Mouse (Mus musculus): ENCODE results near the gene Spata6. TPM values are rescaled to one million over a fixed set of nuclear protein-coding genes. Genes with fewer than 3 reads are reported as not detected.

Spata6 gene
- polyA plus RNA-seq, 1 experiment, result 12.9 TPM

DNA sequence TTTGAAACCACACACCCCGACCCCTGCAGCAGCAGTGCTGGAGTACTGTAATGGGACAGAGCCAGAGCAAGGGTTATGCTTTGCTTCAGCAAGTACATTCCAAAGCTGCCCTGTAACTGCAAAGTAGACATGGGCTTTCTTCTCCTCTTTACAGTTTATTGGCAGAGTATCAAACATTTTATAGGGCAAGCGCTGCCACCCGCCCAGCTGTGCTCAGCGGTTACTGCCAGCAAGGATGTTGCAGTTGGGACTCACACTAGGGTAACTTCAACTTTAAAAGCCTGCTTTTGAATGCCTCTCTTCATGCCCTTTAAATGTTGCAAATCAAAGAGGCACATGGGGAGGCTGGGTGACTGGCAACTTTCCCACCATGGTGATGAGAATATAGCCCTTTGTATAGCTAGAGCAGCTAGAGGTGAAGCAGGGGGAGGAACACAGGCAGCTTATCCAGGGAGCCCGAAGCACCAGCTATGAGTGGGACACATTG, 28.7 kb upstream of the Spata6 start:
- no peak for TF ChIP-seq E2F4 (IDR thresholded peaks at IDR 0.05; ENCODE audit: insufficient read depth)
- no peak for TF ChIP-seq POLR2AphosphoS2 (IDR thresholded peaks at IDR 0.05; ENCODE audit: insufficient read length, low read depth)
- TF ChIP-seq POLR2A (IDR thresholded peaks at IDR 0.05; ENCODE audit: insufficient read length, low read depth), result no peak
- no peak for TF ChIP-seq MYOG (IDR thresholded peaks at IDR 0.05; ENCODE audit: control insufficient read depth in 1 of 3, insufficient read depth in 1 of 3, insufficient read length in 2 of 3, low read depth in 2 of 3)
- TF ChIP-seq MYOD1 (IDR thresholded peaks at IDR 0.05; ENCODE audit: control insufficient read depth in 1 of 3, insufficient read length in 2 of 3, low read depth in 2 of 3), result no peak
- no peak for TF ChIP-seq TCF3 (IDR thresholded peaks at IDR 0.05; ENCODE audit: insufficient read length, low read depth)
- TF ChIP-seq TCF12 (IDR thresholded peaks at IDR 0.05; ENCODE audit: insufficient read depth, poor library complexity, severe bottlenecking), result no peak
- no peak for TF ChIP-seq MAX (IDR thresholded peaks at IDR 0.05; ENCODE audit: low read depth)
- no peak for TF ChIP-seq REST (IDR thresholded peaks at IDR 0.05; ENCODE audit: insufficient read depth, insufficient read length)
- TF ChIP-seq CEBPB (IDR thresholded peaks at IDR 0.05; ENCODE audit: insufficient read depth, poor library complexity, severe bottlenecking), result no peak
- TF ChIP-seq USF1 (IDR thresholded peaks at IDR 0.05; ENCODE audit: low read depth), result no peak
- TF ChIP-seq SRF (IDR thresholded peaks at IDR 0.05; ENCODE audit: control insufficient read depth, insufficient read length, low read depth), result no peak
- no peak overlapping the region for H3K4me2 ChIP-seq (ENCODE audit: low read depth)

DNA sequence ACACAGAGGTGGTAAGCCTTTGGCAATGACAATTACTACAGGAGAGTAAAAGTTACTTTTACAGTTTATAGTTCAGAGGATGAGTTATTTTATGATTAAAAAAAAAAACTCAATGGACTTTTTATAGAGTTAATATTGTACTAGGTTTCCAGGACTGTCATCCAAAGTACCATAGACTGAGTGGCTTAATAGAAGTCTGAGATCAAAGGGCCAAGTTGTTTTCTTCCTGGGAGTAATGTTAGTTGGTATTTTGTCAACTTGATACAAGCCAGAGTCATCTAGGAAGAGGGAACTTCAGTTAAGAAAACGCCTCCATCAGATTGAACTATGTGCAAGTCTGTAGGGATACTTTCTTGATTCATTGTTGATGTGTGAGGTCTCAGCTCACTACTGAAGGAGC, 18.4 kb upstream of the Spata6 start:
- no peak overlapping the region for H3K4me3 ChIP-seq
- H3K36me3 ChIP-seq (ENCODE audit: control insufficient read depth, insufficient read depth), result no peaks in the 10 kb centered on the region
- H3K27me3 ChIP-seq (ENCODE audit: control insufficient read depth, insufficient read depth, insufficient read length), result no peaks in the 10 kb centered on the region
- no peak for TF ChIP-seq REST (IDR thresholded peaks at IDR 0.05; ENCODE audit: insufficient read depth, insufficient read length)
- TF ChIP-seq TCF12 (IDR thresholded peaks at IDR 0.05; ENCODE audit: insufficient read depth, poor library complexity, severe bottlenecking), result no peak
- no peak for TF ChIP-seq CEBPB (IDR thresholded peaks at IDR 0.05; ENCODE audit: insufficient read depth, poor library complexity, severe bottlenecking)
- TF ChIP-seq SRF (IDR thresholded peaks at IDR 0.05; ENCODE audit: control insufficient read depth, insufficient read length, low read depth), result no peak
- no peak for TF ChIP-seq POLR2A (IDR thresholded peaks at IDR 0.05; ENCODE audit: insufficient read length, low read depth)
- TF ChIP-seq MYOD1 (IDR thresholded peaks at IDR 0.05; ENCODE audit: control insufficient read depth in 1 of 3, insufficient read length in 2 of 3, low read depth in 2 of 3), result no peak
- no peak for TF ChIP-seq MAX (IDR thresholded peaks at IDR 0.05; ENCODE audit: low read depth)
- TF ChIP-seq POLR2AphosphoS2 (IDR thresholded peaks at IDR 0.05; ENCODE audit: insufficient read length, low read depth), result no peak
- no peak for TF ChIP-seq MYOG (IDR thresholded peaks at IDR 0.05; ENCODE audit: control insufficient read depth in 1 of 3, insufficient read depth in 1 of 3, insufficient read length in 2 of 3, low read depth in 2 of 3)
- TF ChIP-seq USF1 (IDR thresholded peaks at IDR 0.05; ENCODE audit: low read depth), result no peak
- no peak for TF ChIP-seq TCF3 (IDR thresholded peaks at IDR 0.05; ENCODE audit: insufficient read length, low read depth)
- TF ChIP-seq E2F4 (IDR thresholded peaks at IDR 0.05; ENCODE audit: insufficient read depth), result no peak
- no peak overlapping the region for H3K4me2 ChIP-seq (ENCODE audit: low read depth)
- no peak overlapping the region for H3ac ChIP-seq (ENCODE audit: control insufficient read depth, insufficient read length)
- H3K79me2 ChIP-seq (ENCODE audit: control insufficient read depth, insufficient read depth), result no peaks in the 10 kb centered on the region

More for the DNA sequence above, 28.7 kb upstream of the Spata6 start:
- H3K27me3 ChIP-seq (ENCODE audit: control insufficient read depth, insufficient read depth, insufficient read length), result no peaks in the 10 kb centered on the region
- no peaks in the 10 kb centered on the region for H3K36me3 ChIP-seq (ENCODE audit: control insufficient read depth, insufficient read depth)
- no peak overlapping the region for H3K4me3 ChIP-seq
- H3K79me2 ChIP-seq (ENCODE audit: control insufficient read depth, insufficient read depth), result no peaks in the 10 kb centered on the region
- H3ac ChIP-seq (ENCODE audit: control insufficient read depth, insufficient read length), result no peak overlapping the region

DNA sequence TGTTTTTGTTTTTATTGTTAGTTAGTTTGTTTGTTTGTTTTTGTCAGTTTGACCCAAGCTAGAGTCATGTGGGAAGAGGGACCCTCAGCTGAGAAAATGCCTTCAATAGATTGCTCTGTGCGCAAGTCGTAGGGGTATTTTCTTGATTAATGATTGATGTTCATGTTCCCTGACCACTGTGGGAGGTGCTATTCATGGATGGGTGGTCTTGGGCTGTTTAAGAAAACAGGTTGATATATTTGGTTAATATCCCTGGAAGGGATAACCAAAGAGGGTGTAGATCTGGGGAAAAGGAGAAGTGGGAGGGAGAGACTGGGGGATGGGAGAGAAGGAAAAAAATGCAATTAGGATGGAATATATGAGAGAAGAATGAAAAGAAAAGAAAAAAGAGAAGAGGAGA, 15.7 kb upstream of the Spata6 start:
- TF ChIP-seq MYOD1 (IDR thresholded peaks at IDR 0.05; ENCODE audit: control insufficient read depth in 1 of 3, insufficient read length in 2 of 3, low read depth in 2 of 3) (no peak), E2F4 (IDR thresholded peaks at IDR 0.05; ENCODE audit: insufficient read depth) (no peak), CEBPB (IDR thresholded peaks at IDR 0.05; ENCODE audit: insufficient read depth, poor library complexity, severe bottlenecking) (no peak), SRF (IDR thresholded peaks at IDR 0.05; ENCODE audit: control insufficient read depth, insufficient read length, low read depth) (no peak), REST (IDR thresholded peaks at IDR 0.05; ENCODE audit: insufficient read depth, insufficient read length) (no peak), POLR2AphosphoS2 (IDR thresholded peaks at IDR 0.05; ENCODE audit: insufficient read length, low read depth) (no peak), TCF12 (IDR thresholded peaks at IDR 0.05; ENCODE audit: insufficient read depth, poor library complexity, severe bottlenecking) (no peak), MYOG (IDR thresholded peaks at IDR 0.05; ENCODE audit: control insufficient read depth in 1 of 3, insufficient read depth in 1 of 3, insufficient read length in 2 of 3, low read depth in 2 of 3) (no peak), TCF3 (IDR thresholded peaks at IDR 0.05; ENCODE audit: insufficient read length, low read depth) (no peak), POLR2A (IDR thresholded peaks at IDR 0.05; ENCODE audit: insufficient read length, low read depth) (no peak), USF1 (IDR thresholded peaks at IDR 0.05; ENCODE audit: low read depth) (no peak), MAX (IDR thresholded peaks at IDR 0.05; ENCODE audit: low read depth) (no peak)
- no peak overlapping the region for H3K4me3 ChIP-seq
- H3K36me3 ChIP-seq (ENCODE audit: control insufficient read depth, insufficient read depth), result no peaks in the 10 kb centered on the region
- H3K27me3 ChIP-seq (ENCODE audit: control insufficient read depth, insufficient read depth, insufficient read length), result no peaks in the 10 kb centered on the region
- no peak overlapping the region for H3K4me2 ChIP-seq (ENCODE audit: low read depth)
- H3ac ChIP-seq (ENCODE audit: control insufficient read depth, insufficient read length), result no peak overlapping the region
- H3K79me2 ChIP-seq (ENCODE audit: control insufficient read depth, insufficient read depth), result no peaks in the 10 kb centered on the region

DNA sequence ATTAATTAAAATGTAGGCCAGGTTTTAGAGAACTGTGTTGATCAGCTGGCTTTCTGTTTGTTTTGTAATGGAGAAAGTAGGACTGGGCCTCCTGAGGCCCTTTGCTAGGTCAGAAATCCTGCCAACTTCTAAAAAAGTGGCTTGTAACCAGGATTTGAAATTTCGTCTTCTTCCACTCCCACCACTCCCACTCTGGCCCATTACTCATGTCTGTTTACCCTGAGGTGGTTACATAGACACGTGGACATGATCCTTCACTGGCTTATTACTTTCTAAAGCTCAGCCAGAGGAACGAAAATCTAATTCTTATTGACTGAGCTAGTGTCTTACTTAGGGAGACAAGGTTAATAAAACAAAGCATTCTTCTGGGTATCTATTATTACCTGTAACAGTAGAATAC, 14.8 kb upstream of the Spata6 start:
- TF ChIP-seq MYOG (IDR thresholded peaks at IDR 0.05; ENCODE audit: control insufficient read depth in 1 of 3, insufficient read depth in 1 of 3, insufficient read length in 2 of 3, low read depth in 2 of 3) (no peak), TCF12 (IDR thresholded peaks at IDR 0.05; ENCODE audit: insufficient read depth, poor library complexity, severe bottlenecking) (no peak), MAX (IDR thresholded peaks at IDR 0.05; ENCODE audit: low read depth) (no peak), TCF3 (IDR thresholded peaks at IDR 0.05; ENCODE audit: insufficient read length, low read depth) (no peak), USF1 (IDR thresholded peaks at IDR 0.05; ENCODE audit: low read depth) (no peak), SRF (IDR thresholded peaks at IDR 0.05; ENCODE audit: control insufficient read depth, insufficient read length, low read depth) (no peak), POLR2A (IDR thresholded peaks at IDR 0.05; ENCODE audit: insufficient read length, low read depth) (no peak), CEBPB (IDR thresholded peaks at IDR 0.05; ENCODE audit: insufficient read depth, poor library complexity, severe bottlenecking) (no peak), REST (IDR thresholded peaks at IDR 0.05; ENCODE audit: insufficient read depth, insufficient read length) (no peak), E2F4 (IDR thresholded peaks at IDR 0.05; ENCODE audit: insufficient read depth) (no peak), MYOD1 (IDR thresholded peaks at IDR 0.05; ENCODE audit: control insufficient read depth in 1 of 3, insufficient read length in 2 of 3, low read depth in 2 of 3) (no peak), POLR2AphosphoS2 (IDR thresholded peaks at IDR 0.05; ENCODE audit: insufficient read length, low read depth) (no peak)
- no peak overlapping the region for H3ac ChIP-seq (ENCODE audit: control insufficient read depth, insufficient read length)
- H3K27me3 ChIP-seq (ENCODE audit: control insufficient read depth, insufficient read depth, insufficient read length), result no peaks in the 10 kb centered on the region
- no peaks in the 10 kb centered on the region for H3K79me2 ChIP-seq (ENCODE audit: control insufficient read depth, insufficient read depth)
- H3K4me2 ChIP-seq (ENCODE audit: low read depth), result no peak overlapping the region
- no peak overlapping the region for H3K4me3 ChIP-seq
- no peaks in the 10 kb centered on the region for H3K36me3 ChIP-seq (ENCODE audit: control insufficient read depth, insufficient read depth)
